Mouse (Mus musculus) cerebellum, postnatal 25 days (tissue): ENCODE results near the gene Olfr1350.
"Not testable (repeated sequence)": the region's sequence is repeated elsewhere in the genome, so short reads cannot be mapped to it uniquely, and the experiment has no call there.

Experiments used
- DNase-seq, 2 experiments: peaks; one replicate each; pipeline ENCODE4 v3.0.0; 2021; ENCODE audit warnings: mixed read lengths in 2 of 2

The Olfr1350 gene

DNA sequence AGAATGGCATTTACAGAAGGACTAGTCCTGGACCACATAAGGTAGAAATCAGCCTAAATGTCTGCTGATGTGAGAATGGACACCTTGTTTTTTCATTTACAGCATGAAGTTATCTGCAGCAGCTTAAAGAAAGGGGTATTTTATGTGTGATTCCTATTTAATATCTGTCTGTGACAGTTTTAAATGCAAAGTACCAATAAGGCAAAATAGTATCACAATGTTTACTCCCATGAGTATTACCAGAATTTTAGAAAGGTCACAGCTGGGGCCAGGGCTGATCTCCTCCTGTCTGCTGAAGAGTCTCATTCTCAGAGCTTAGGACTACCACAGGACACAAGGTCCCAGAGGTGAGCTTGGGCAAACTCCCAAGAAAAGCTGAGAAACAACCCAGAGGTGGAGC lies at the start of gene Olfr1350:
TSS of gene Olfr1350 (plus strand) at position 301 of the 400 bp plus-strand sequence.
- DNase-seq: no peak

DNA sequence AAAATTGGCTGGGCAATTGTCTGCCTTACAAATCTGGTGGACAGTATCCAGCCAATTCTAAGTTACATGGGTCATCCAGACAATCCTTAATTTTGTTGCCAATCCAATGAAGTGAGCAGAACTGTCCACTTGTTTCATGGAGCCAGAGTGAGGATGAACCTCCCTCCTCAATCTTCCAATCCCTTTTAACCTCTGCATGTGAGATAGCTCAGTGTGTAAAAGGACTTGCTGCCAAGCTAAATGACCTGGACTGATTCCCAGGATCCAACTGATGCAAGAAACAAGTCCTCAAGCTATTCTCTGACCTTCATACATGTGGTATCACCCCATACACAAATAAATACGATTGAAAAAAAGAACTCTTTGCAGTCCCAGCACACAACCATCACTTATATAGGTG lies 43.0 kb upstream of the Olfr1350 start:
- DNase-seq: no peak

DNA sequence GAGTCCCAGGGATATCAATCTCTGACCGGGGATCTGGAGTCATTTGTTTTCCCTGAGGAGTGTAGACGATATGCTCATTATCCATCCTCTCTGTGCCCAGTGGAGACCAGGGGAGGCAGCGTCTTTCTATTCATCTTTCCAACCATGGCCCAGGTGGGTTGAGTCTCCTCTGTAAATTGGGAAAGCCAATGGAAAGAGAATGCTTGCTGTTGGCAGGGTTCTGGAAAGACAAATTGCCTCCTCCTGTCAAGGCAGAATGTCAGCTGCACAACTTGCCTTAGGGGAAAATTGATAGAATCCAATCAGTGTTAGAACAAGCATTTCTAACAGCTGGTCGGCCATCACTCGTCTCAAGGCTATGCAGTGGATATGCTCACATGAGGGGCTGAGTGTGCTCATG lies 41.8 kb upstream of the Olfr1350 start, which contains the start of gene Olfr1349:
TSS of gene Olfr1349 (minus strand) at position 101 of the 400 bp plus-strand sequence.
- DNase-seq: no peak

DNA sequence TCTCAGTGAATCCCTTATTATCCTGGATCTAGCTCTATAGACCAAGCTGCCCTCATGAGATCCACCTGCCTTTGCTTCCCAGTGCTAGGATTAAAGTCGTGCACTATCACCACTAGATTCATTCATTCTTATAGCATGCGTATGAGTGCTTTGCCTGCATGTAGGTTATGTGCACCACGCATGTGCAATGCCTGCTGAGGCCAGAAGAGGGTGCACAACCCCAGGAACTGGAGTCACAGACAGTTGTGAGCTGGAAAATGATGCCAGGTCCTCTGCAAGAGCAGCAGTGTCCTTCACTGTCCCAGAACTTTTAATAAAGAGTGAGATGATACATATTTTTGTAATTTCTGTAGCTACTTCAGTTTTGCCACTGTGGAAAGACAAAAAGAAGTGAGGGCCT lies 39.6 kb upstream of the Olfr1350 start:
- no peak for DNase-seq

DNA sequence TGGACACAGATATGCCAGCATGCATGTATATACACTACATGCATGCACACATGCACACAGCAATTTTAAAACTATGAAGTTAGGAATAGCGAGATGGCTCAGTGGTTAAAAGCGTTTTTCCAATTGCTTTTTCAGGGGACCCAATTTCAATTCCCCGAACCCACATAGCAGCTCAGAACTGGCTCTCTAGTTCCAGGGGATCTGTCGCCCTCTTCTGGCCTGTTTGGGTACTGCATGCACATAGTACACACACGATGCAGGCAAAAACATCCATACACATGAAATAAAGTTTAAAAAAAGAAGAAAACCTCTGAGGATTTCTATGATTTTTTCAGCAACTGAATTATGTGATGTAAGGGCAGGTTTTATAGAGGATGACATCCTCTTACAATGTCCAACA lies 38.5 kb upstream of the Olfr1350 start:
- DNase-seq: peak in 1 of 2 experiments; percentile 4

DNA sequence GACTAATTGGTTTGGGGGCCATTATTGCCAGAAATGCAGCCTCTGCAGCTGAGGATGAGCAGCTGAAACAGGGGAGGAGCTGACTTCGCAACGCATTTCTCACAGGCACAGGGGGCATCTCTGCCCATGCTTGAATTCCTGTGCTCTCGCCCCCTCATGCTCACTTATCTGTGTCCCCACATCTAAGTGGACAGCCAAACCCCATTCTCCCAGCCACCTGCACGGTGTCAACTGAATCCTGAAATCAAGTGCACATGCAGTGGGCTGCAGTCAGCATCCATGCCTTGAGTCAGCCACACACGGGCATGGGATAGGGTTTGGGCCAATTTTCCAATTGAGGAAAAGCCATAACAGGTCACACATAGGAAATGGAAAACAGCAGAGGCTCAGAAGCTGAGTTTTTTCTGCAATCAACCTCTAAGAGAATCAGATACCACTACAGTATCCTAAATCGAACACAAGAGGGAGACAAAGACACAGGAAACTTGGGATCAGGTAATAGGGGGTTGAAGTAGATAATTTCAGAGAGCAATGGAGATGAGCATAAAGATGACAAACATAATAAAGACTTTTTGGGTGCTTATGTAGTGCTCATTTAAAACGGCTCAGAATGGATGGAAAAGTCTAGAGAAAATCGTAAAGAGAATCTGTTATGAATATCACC lies 21.6 kb downstream of the Olfr1350 start:
- DNase-seq: no peak

DNA sequence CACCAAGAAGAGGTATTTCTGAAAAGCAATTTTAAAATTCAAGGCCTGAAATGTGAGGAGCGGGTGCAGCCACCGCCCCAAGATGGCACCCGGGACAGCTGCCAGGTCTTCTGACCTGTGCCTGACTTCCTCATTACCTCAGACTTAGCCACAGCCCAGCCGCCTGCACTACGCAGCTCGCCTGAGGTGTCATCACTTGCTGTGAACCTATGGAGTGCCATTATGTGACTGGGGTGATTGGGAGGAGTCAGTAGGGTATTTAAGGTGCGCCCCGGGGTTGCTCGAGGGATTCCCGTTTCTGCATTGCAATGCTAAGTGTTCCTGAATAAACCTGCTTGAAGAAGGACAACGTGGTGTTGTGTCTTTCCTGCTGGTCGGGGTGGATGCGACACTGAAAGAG lies 24.1 kb downstream of the Olfr1350 start:
- DNase-seq: not testable (repeated sequence)

DNA sequence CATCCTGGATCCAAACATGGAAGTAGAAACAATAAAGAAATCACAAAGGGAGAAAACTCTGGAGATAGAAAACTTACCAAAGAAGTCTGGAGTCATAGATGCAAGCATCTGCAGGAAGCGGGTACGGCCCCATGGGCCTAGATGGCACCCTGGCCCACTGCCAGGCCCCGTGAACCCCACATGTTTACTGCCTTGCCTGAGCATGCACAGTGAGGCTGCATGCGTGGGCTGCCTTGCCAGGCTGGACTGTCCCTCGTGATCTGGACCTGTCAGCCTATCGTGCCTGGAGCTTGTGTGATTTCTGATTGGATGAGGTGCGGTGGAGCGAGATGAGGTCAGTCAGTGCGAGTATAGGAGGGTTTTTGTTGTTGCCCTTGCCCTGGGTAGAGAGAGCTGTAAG lies 38.7 kb downstream of the Olfr1350 start:
- DNase-seq: no peak
